22 mouse cellular contexts compared by ENCODE assay signal in the genomic region with DNA sequence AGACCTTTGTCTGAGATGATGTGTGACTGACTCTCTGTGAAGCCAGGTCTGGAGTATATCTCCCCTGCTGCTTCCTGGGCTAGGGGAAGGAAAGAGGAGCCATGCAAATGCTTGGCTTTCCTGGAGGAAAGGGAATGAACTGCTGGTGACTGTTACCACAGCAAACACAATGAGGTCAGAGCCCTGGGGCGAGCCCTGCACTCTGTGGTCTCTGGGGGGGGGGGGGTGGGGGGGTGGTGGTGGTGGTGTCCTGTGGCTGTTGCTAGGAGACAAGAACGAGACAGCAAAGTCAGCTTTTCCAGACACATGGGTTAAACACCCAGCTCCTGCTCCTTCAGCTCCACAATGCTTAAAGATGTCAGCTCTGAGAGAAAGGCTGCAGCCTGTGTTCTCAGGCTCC. TPM values are rescaled to one million over a fixed set of nuclear protein-coding genes. Genes with fewer than 3 reads are reported as not detected.
DNase-seq lines count a peak whose midpoint lies in the region; ATAC-seq and TF ChIP-seq lines count a peak whose summit lies in the region.
"Had no signal": no experiment of that assay in that cellular context is flagged by ENCODE, and none has a peak within 500 bp of the region (broad histone marks: within the 10 kb centered on the region; RNA-seq: fewer than 3 reads in every experiment).

No protein-coding gene starts in this region.

- H3K9ac ChIP-seq in heart, adult 2 months (ENCODE audit: low read depth, low read length) = no peak overlapping the region
- H3K9ac ChIP-seq in limb, embryonic 14.5 days (ENCODE audit: low read depth, low read length, severe bottlenecking) = no peak overlapping the region
- H3K9ac ChIP-seq in forebrain, embryonic 15.5 days (replicated peaks) = no peak overlapping the region
- H3K9ac ChIP-seq: forebrain, embryonic 12.5 days; lung, embryonic 14.5 days had no signal

- TF ChIP-seq CTCF in heart, adult 2 months (IDR thresholded peaks at IDR 0.05) = no peak

- intact Hi-C loops in heart, adult 2 months (cut with DNase I) = no loop called here
- intact Hi-C loops in heart, postnatal 14 days (cut with DNase I) = no loop called here

- H3K4me3 ChIP-seq in heart, adult 2 months = no peak overlapping the region
- no peak overlapping the region for H3K4me3 ChIP-seq in limb, embryonic 14.5 days (replicated peaks; ENCODE audit: low read length)
- no peak overlapping the region for H3K4me3 ChIP-seq in limb, embryonic 10.5 days
- no peak overlapping the region for H3K4me3 ChIP-seq in forebrain, embryonic 15.5 days
- H3K4me3 ChIP-seq: forebrain, embryonic 12.5 days; myocyte had no signal

- no peaks in the 10 kb centered on the region for H3K27me3 ChIP-seq in heart, adult 2 months (ENCODE audit: control insufficient read depth, insufficient read depth, low read length)
- H3K27me3 ChIP-seq in limb, embryonic 14.5 days (ENCODE audit: control insufficient read depth, insufficient read depth, low read length) = no peaks in the 10 kb centered on the region
- H3K27me3 ChIP-seq in limb, embryonic 10.5 days (ENCODE audit: low read depth, poor library complexity, severe bottlenecking) = no peaks in the 10 kb centered on the region
- no peaks in the 10 kb centered on the region for H3K27me3 ChIP-seq in forebrain, embryonic 15.5 days
- H3K27me3 ChIP-seq: forebrain, embryonic 12.5 days had no signal

- no peak for DNase-seq in heart, adult 2 months
- no peak for DNase-seq in heart, postnatal 14 days
- no peak for DNase-seq in limb, embryonic 14.5 days (ENCODE audit: low spot score)
- DNase-seq in limb, embryonic 10.5 days (ENCODE audit: low spot score) = no peak
- peak; percentile 58 for DNase-seq in Muller cell, postnatal 12 days (ENCODE audit: inconsistent ontology term)
- DNase-seq: B cell, adult 2 months; cerebellum, adult 11 months; cerebellum, postnatal 14 days; kidney, adult 11 months; liver; lung, embryonic 14.5 days; lung, postnatal 36 days; midbrain, embryonic 14.5 days; spleen, adult 18-20 months; thymus, postnatal 36 days had no signal

- H3K79me2 ChIP-seq in heart, adult 2 months (replicated peaks; ENCODE audit: control insufficient read depth, insufficient read depth, low read length) = no peaks in the 10 kb centered on the region

- 19% methylated on average over 2 of the region's 2 CpGs for WGBS in heart, adult 2 months
- 48% methylated on average over 2 of the region's 2 CpGs for WGBS in limb, embryonic 14.5 days
- 65% methylated on average over 2 of the region's 2 CpGs for WGBS in limb, embryonic 10.5 days
- WGBS in forebrain, embryonic 15.5 days = 72% methylated on average over 2 of the region's 2 CpGs

- H3K9me3 ChIP-seq in limb, embryonic 14.5 days (ENCODE audit: control insufficient read depth, low read length) = no peaks in the 10 kb centered on the region
- H3K9me3 ChIP-seq in limb, embryonic 10.5 days (replicated peaks) = no peaks in the 10 kb centered on the region
- no peaks in the 10 kb centered on the region for H3K9me3 ChIP-seq in forebrain, embryonic 15.5 days
- H3K9me3 ChIP-seq: forebrain, embryonic 12.5 days had no signal

- peak; percentile 56; the same call in 1 of the 2 replicates for ATAC-seq in limb, embryonic 14.5 days (ENCODE audit: low FRiP score, low read depth)
- peak; percentile 20; the same call in 1 of the 2 replicates for ATAC-seq in granulocyte monocyte progenitor cell, adult 5-6 weeks (replicated peaks; ENCODE audit: poor library complexity, severe bottlenecking)
- ATAC-seq in megakaryocyte-erythroid progenitor cell, adult 5-6 weeks (replicated peaks; ENCODE audit: low FRiP score, low TSS enrichment, poor library complexity, severe bottlenecking) = no peak
- no peak for ATAC-seq in forebrain, embryonic 15.5 days (replicated peaks)

- TF ChIP-seq EP300 in heart, adult 2 months (IDR thresholded peaks at IDR 0.05; ENCODE audit: insufficient read depth, low read depth, low read length) = no peak

- peaks cover 20% of the 10 kb centered on the region for H3K36me3 ChIP-seq in heart, adult 2 months (ENCODE audit: control insufficient read depth, insufficient read depth, low read length)
- H3K36me3 ChIP-seq in limb, embryonic 14.5 days (ENCODE audit: control insufficient read depth, insufficient read depth, low read length) = peaks cover 98% of the 10 kb centered on the region
- H3K36me3 ChIP-seq in limb, embryonic 10.5 days = peaks cover 98% of the 10 kb centered on the region
- H3K36me3 ChIP-seq in forebrain, embryonic 15.5 days = peaks cover 95% of the 10 kb centered on the region

- TF ChIP-seq POLR2A in heart, adult 2 months (IDR thresholded peaks at IDR 0.05; ENCODE audit: insufficient read depth, low read depth, low read length) = no peak
- no peak for TF ChIP-seq POLR2A in limb, embryonic 14.5 days (IDR thresholded peaks at IDR 0.05; ENCODE audit: borderline replicate concordance, extremely low read depth, insufficient read depth, insufficient read length)

- H3K27ac ChIP-seq in heart, adult 2 months = peak overlapping the region; percentile 45; the same call in 1 of the 2 replicates
- no peak overlapping the region for H3K27ac ChIP-seq in limb, embryonic 14.5 days (replicated peaks; ENCODE audit: low read depth, low read length)
- H3K27ac ChIP-seq in limb, embryonic 10.5 days = no peak overlapping the region
- H3K27ac ChIP-seq in forebrain, embryonic 15.5 days (replicated peaks) = no peak overlapping the region
- H3K27ac ChIP-seq: forebrain, embryonic 12.5 days; kidney, postnatal 0 days had no signal

- no peak overlapping the region for H3K4me2 ChIP-seq in limb, embryonic 14.5 days (replicated peaks; ENCODE audit: low read depth, low read length, severe bottlenecking)
- no peak overlapping the region for H3K4me2 ChIP-seq in forebrain, embryonic 15.5 days (replicated peaks)
- H3K4me2 ChIP-seq: forebrain, embryonic 12.5 days; lung, embryonic 14.5 days had no signal

- H3K4me1 ChIP-seq in heart, adult 2 months (ENCODE audit: control insufficient read depth, insufficient read depth, low read length) = peaks cover 17% of the 10 kb centered on the region
- no peaks in the 10 kb centered on the region for H3K4me1 ChIP-seq in limb, embryonic 14.5 days (ENCODE audit: control insufficient read depth, insufficient read depth, low read length)
- H3K4me1 ChIP-seq in limb, embryonic 10.5 days = no peaks in the 10 kb centered on the region
- H3K4me1 ChIP-seq in forebrain, embryonic 15.5 days = no peaks in the 10 kb centered on the region
- H3K4me1 ChIP-seq: forebrain, embryonic 12.5 days had no signal

RNA-seq across cellular contexts. Expression of a gene that starts 10.5 kb away (rescaled TPM):
- 10 to 100 TPM; 51.8 to 59.3 TPM for total RNA-seq in heart, adult 2 months (2021)
- polyA plus RNA-seq in heart, adult 2 months (2012; rRNA removed) = 62.9 and 72.6 TPM in 2 replicates
- 10 to 100 TPM; 47.0 to 50.7 TPM for total RNA-seq in heart, postnatal 14 days (2021)
- 64.5 and 84.8 TPM in 2 replicates for polyA plus RNA-seq in limb, embryonic 14.5 days (2012; rRNA removed)
- polyA plus RNA-seq in limb, embryonic 14.5 days (2014; fragmentation: Nextera tagmentation; extraction: Ambion mirVana) = 28.4 and 32.0 TPM in 2 replicates
- polyA plus RNA-seq in limb, embryonic 10.5 days (2016; fragmentation: Nextera tagmentation; extraction: Ambion mirVana) = 31.5 and 32.3 TPM in 2 replicates
- 35.6 and 51.7 TPM in 2 replicates for total RNA-seq in granulocyte monocyte progenitor cell, adult 5-6 weeks (2014; fragmentation: Nextera tagmentation)
- 8.9 and 14.8 TPM in 2 replicates for total RNA-seq in granulocyte monocyte progenitor cell, adult 5-6 weeks (2017)
- total RNA-seq in megakaryocyte-erythroid progenitor cell, adult 5-6 weeks (2014; fragmentation: Nextera tagmentation) = 43.5 and 59.8 TPM in 2 replicates
- 7.0 and 18.6 TPM in 2 replicates for total RNA-seq in megakaryocyte-erythroid progenitor cell, adult 5-6 weeks (2017)
- polyA plus RNA-seq in forebrain, embryonic 15.5 days (2015; fragmentation: Nextera tagmentation; extraction: Ambion mirVana) = 29.3 and 32.4 TPM in 2 replicates

RNA-seq across cellular contexts. Expression of a gene that starts 25.2 kb away (rescaled TPM):
- 10 to 100 TPM; 71.0 to 76.2 TPM for total RNA-seq in heart, adult 2 months (2021)
- 24.5 and 29.4 TPM in 2 replicates for polyA plus RNA-seq in heart, adult 2 months (2012; rRNA removed)
- total RNA-seq in heart, postnatal 14 days (2021) = 10 to 100 TPM; 88.8 to 89.0 TPM
- 66.8 and 73.4 TPM in 2 replicates for polyA plus RNA-seq in limb, embryonic 14.5 days (2012; rRNA removed)
- polyA plus RNA-seq in limb, embryonic 14.5 days (2014; fragmentation: Nextera tagmentation; extraction: Ambion mirVana) = 77.1 and 80.7 TPM in 2 replicates
- 61.7 and 67.7 TPM in 2 replicates for polyA plus RNA-seq in limb, embryonic 10.5 days (2016; fragmentation: Nextera tagmentation; extraction: Ambion mirVana)
- total RNA-seq in granulocyte monocyte progenitor cell, adult 5-6 weeks (2014; fragmentation: Nextera tagmentation) = 146 and 152 TPM in 2 replicates
- total RNA-seq in granulocyte monocyte progenitor cell, adult 5-6 weeks (2017) = 146 and 175 TPM in 2 replicates
- total RNA-seq in megakaryocyte-erythroid progenitor cell, adult 5-6 weeks (2014; fragmentation: Nextera tagmentation) = 171 and 188 TPM in 2 replicates
- total RNA-seq in megakaryocyte-erythroid progenitor cell, adult 5-6 weeks (2017) = 139 and 159 TPM in 2 replicates
- 51.8 and 53.5 TPM in 2 replicates for polyA plus RNA-seq in forebrain, embryonic 15.5 days (2015; fragmentation: Nextera tagmentation; extraction: Ambion mirVana)

RNA-seq across cellular contexts. Expression of a gene that starts 42.6 kb away (rescaled TPM):
- total RNA-seq in heart, adult 2 months (2021) = 10 to 100 TPM; 21.5 to 22.5 TPM
- polyA plus RNA-seq in heart, adult 2 months (2012; rRNA removed) = 16.3 and 24.7 TPM in 2 replicates
- 10 to 100 TPM; 31.7 to 36.1 TPM for total RNA-seq in heart, postnatal 14 days (2021)
- 16.8 and 19.1 TPM in 2 replicates for polyA plus RNA-seq in limb, embryonic 14.5 days (2012; rRNA removed)
- polyA plus RNA-seq in limb, embryonic 14.5 days (2014; fragmentation: Nextera tagmentation; extraction: Ambion mirVana) = 2.5 and 3.6 TPM in 2 replicates
- polyA plus RNA-seq in limb, embryonic 10.5 days (2016; fragmentation: Nextera tagmentation; extraction: Ambion mirVana) = 1.4 and 1.6 TPM in 2 replicates
- total RNA-seq in granulocyte monocyte progenitor cell, adult 5-6 weeks (2014; fragmentation: Nextera tagmentation) = 261 and 291 TPM in 2 replicates
- total RNA-seq in granulocyte monocyte progenitor cell, adult 5-6 weeks (2017) = 26.4 and 34.3 TPM in 2 replicates
- 156 and 169 TPM in 2 replicates for total RNA-seq in megakaryocyte-erythroid progenitor cell, adult 5-6 weeks (2014; fragmentation: Nextera tagmentation)
- 26.0 and 27.0 TPM in 2 replicates for total RNA-seq in megakaryocyte-erythroid progenitor cell, adult 5-6 weeks (2017)
- polyA plus RNA-seq in forebrain, embryonic 15.5 days (2015; fragmentation: Nextera tagmentation; extraction: Ambion mirVana) = 0.62 and 0.74 TPM in 2 replicates

RNA-seq across cellular contexts. Expression of a gene that starts 48.8 kb away (rescaled TPM):
- 10 to 100 TPM in 1 of 2 experiments, 1 to 10 TPM in 1; 7.9 to 10.2 TPM for total RNA-seq in heart, adult 2 months (2021)
- polyA plus RNA-seq in heart, adult 2 months (2012; rRNA removed) = 31.5 and 32.2 TPM in 2 replicates
- total RNA-seq in heart, postnatal 14 days (2021) = 10 to 100 TPM; 11.0 to 11.3 TPM
- polyA plus RNA-seq in limb, embryonic 14.5 days (2012; rRNA removed) = 28.1 and 39.7 TPM in 2 replicates
- polyA plus RNA-seq in limb, embryonic 14.5 days (2014; fragmentation: Nextera tagmentation; extraction: Ambion mirVana) = 25.1 and 29.2 TPM in 2 replicates
- 33.0 and 37.7 TPM in 2 replicates for polyA plus RNA-seq in limb, embryonic 10.5 days (2016; fragmentation: Nextera tagmentation; extraction: Ambion mirVana)
- total RNA-seq in granulocyte monocyte progenitor cell, adult 5-6 weeks (2014; fragmentation: Nextera tagmentation) = 49.7 and 53.8 TPM in 2 replicates
- 31.0 and 49.9 TPM in 2 replicates for total RNA-seq in granulocyte monocyte progenitor cell, adult 5-6 weeks (2017)
- 34.6 and 35.2 TPM in 2 replicates for total RNA-seq in megakaryocyte-erythroid progenitor cell, adult 5-6 weeks (2014; fragmentation: Nextera tagmentation)
- total RNA-seq in megakaryocyte-erythroid progenitor cell, adult 5-6 weeks (2017) = 42.8 and 45.5 TPM in 2 replicates
- polyA plus RNA-seq in forebrain, embryonic 15.5 days (2015; fragmentation: Nextera tagmentation; extraction: Ambion mirVana) = 39.2 and 39.4 TPM in 2 replicates

RNA-seq across cellular contexts. Expression of a gene that starts 54.4 kb away (rescaled TPM):
- not detected for total RNA-seq in heart, adult 2 months (2021)
- 1.1 TPM in 1 of 2 replicates, not detected in the other for polyA plus RNA-seq in heart, adult 2 months (2012; rRNA removed)
- under 1 TPM in 1 of 2 experiments, not detected in 1; 0.37 TPM for total RNA-seq in heart, postnatal 14 days (2021)
- polyA plus RNA-seq in limb, embryonic 14.5 days (2012; rRNA removed) = 1.7 and 2.7 TPM in 2 replicates
- 3.2 and 3.6 TPM in 2 replicates for polyA plus RNA-seq in limb, embryonic 14.5 days (2014; fragmentation: Nextera tagmentation; extraction: Ambion mirVana)
- 2.9 and 3.4 TPM in 2 replicates for polyA plus RNA-seq in limb, embryonic 10.5 days (2016; fragmentation: Nextera tagmentation; extraction: Ambion mirVana)
- 0.75 and 1.5 TPM in 2 replicates for total RNA-seq in granulocyte monocyte progenitor cell, adult 5-6 weeks (2014; fragmentation: Nextera tagmentation)
- not detected in 2 replicates for total RNA-seq in granulocyte monocyte progenitor cell, adult 5-6 weeks (2017)
- 2.2 TPM in 1 of 2 replicates, not detected in the other for total RNA-seq in megakaryocyte-erythroid progenitor cell, adult 5-6 weeks (2014; fragmentation: Nextera tagmentation)
- total RNA-seq in megakaryocyte-erythroid progenitor cell, adult 5-6 weeks (2017) = not detected in 2 replicates
- polyA plus RNA-seq in forebrain, embryonic 15.5 days (2015; fragmentation: Nextera tagmentation; extraction: Ambion mirVana) = 14.4 and 17.0 TPM in 2 replicates
- total RNA-seq: gastrocnemius, postnatal 25 days had no signal

Comparison
In these comparisons a context has a peak if more than half of its experiments do, and no peak if none do; other contexts are left out.
1. ATAC-seq: peak in limb, embryonic 14.5 days (single experiment) and granulocyte monocyte progenitor cell, adult 5-6 weeks (single experiment); none in megakaryocyte-erythroid progenitor cell, adult 5-6 weeks (single experiment) and forebrain, embryonic 15.5 days (single experiment).